Mouse (Mus musculus) forebrain, embryonic 13.5 days (tissue): Measurements from ENCODE around the gene Bicral. TPM values are rescaled to one million over a fixed set of nuclear protein-coding genes. Genes with fewer than 3 reads are reported as not detected.
"Not testable (repeated sequence)": the region's sequence is repeated elsewhere in the genome, so short reads cannot be mapped to it uniquely, and the experiment has no call there.

Experiments
- ATAC-seq: fragments of 200-750 bp; cut with Nextera tagmentation; 2 replicates; pipeline ENCODE4 v1.8.0; 2017
- H3K27ac ChIP-seq: fragments of 300-500 bp; sonication (generic); 2 replicates; pipeline ENCODE4 v1.5.1; 2015; ENCODE audit warnings: inconsistent platforms, mild to moderate bottlenecking, moderate library complexity
- H3K27me3 ChIP-seq: fragments of 300-500 bp; sonication (generic); 2 replicates; pipeline ENCODE4 v1.6.1; 2015; ENCODE audit warnings: mild to moderate bottlenecking, inconsistent platforms
- H3K36me3 ChIP-seq: fragments of 300-500 bp; sonication (generic); 2 replicates; pipeline ENCODE4 v1.6.1; 2015; ENCODE audit warnings: mild to moderate bottlenecking, inconsistent platforms; ENCODE audit not compliant: poor library complexity, severe bottlenecking
- H3K4me1 ChIP-seq: fragments of 300-500 bp; sonication (generic); 2 replicates; pipeline ENCODE4 v1.6.1; 2015; ENCODE audit warnings: inconsistent platforms
- H3K4me2 ChIP-seq: fragments of 300-500 bp; sonication (generic); 2 replicates; pipeline ENCODE4 v1.6.1; 2015; ENCODE audit warnings: inconsistent platforms, mild to moderate bottlenecking, moderate library complexity
- H3K4me3 ChIP-seq: fragments of 300-500 bp; sonication (generic); 2 replicates; pipeline ENCODE4 v1.5.1; 2015; ENCODE audit warnings: mild to moderate bottlenecking, inconsistent platforms
- H3K9ac ChIP-seq: fragments of 300-500 bp; sonication (generic); 2 replicates; pipeline ENCODE4 v1.6.1; 2015; ENCODE audit warnings: mild to moderate bottlenecking, inconsistent platforms
- H3K9me3 ChIP-seq: fragments of 300-500 bp; sonication (generic); replicated peaks from 2 replicates; pipeline ENCODE4 v1.6.1; 2016; ENCODE audit warnings: inconsistent platforms
- WGBS: fragments of 180-500 bp; shearing (Covaris S2); methylation state at CpG from one replicate; pipeline ENCODE4 v1.1.7; 2015; 5-methylcytosine and 5-hydroxymethylcytosine counted together
- polyA plus RNA-seq: library from polyadenylated mRNA; unstranded; fragments of >200 nt; fragmentation: Nextera tagmentation; extraction: Ambion mirVana; gene quantifications from 2 replicates; pipeline ENCODE4 v1.2.1, GENCODE M21; 2015

Bicral gene
- polyA plus RNA-seq, 1 experiment from 2014 or later, result 5.2 TPM

GRCm38 (mm10) chr17:46809131-46809830 is 49.0 kb downstream of the Bicral start:
- Histone ChIP-seq H3K27me3 (no peaks in the 10 kb centered on the region), H3K9ac (no peak overlapping the region), H3K27ac (no peak overlapping the region), H3K4me1 (no peaks in the 10 kb centered on the region), H3K4me2 (no peak overlapping the region), H3K36me3 (peaks cover 81% of the 10 kb centered on the region), H3K9me3 (no peaks in the 10 kb centered on the region), H3K4me3 (no peak overlapping the region)
- ATAC-seq, result no peak
- WGBS, result 86% methylated on average over 6 of the region's 6 CpGs

- Histone ChIP-seq H3K27ac (no peak overlapping the region), H3K27me3 (no peaks in the 10 kb centered on the region), H3K36me3 (peaks cover 78% of the 10 kb centered on the region), H3K9ac (no peak overlapping the region), H3K4me1 (no peaks in the 10 kb centered on the region), H3K4me3 (no peak overlapping the region), H3K9me3 (no peaks in the 10 kb centered on the region), H3K4me2 (no peak overlapping the region)
- 91% methylated on average over 10 of the region's 10 CpGs for WGBS
- ATAC-seq, result no peak
These were observed 49.9 kb downstream of the Bicral start for GRCm38 (mm10) chr17:46808376-46808775.

- 92% methylated on average over 6 of the region's 6 CpGs for WGBS
- H3K4me1 ChIP-seq, result no peaks in the 10 kb centered on the region
- H3K4me3 ChIP-seq, result no peak overlapping the region
- H3K4me2 ChIP-seq, result no peak overlapping the region
- no peak for ATAC-seq
- no peak overlapping the region for H3K9ac ChIP-seq
- H3K36me3 ChIP-seq, result peaks cover 65% of the 10 kb centered on the region
- H3K27me3 ChIP-seq, result no peaks in the 10 kb centered on the region
- H3K27ac ChIP-seq, result no peak overlapping the region
- H3K9me3 ChIP-seq, result no peaks in the 10 kb centered on the region
These were observed 56.5 kb downstream of the Bicral start for GRCm38 (mm10) chr17:46801761-46802160.

- ATAC-seq, result no peak
- WGBS, result 75% methylated on average over 10 of the region's 10 CpGs
- H3K4me2 ChIP-seq, result no peak overlapping the region
These were observed 58.6 kb downstream of the Bicral start for GRCm38 (mm10) chr17:46799680-46800079.

GRCm38 (mm10) chr17:46797386-46797785 is 60.9 kb downstream of the Bicral start:
- Histone ChIP-seq H3K27me3 (no peaks in the 10 kb centered on the region), H3K4me2 (no peak overlapping the region), H3K9me3 (no peaks in the 10 kb centered on the region), H3K9ac (no peak overlapping the region), H3K36me3 (peaks cover 37% of the 10 kb centered on the region), H3K4me1 (no peaks in the 10 kb centered on the region), H3K27ac (no peak overlapping the region), H3K4me3 (no peak overlapping the region)
- WGBS, result 34% methylated on average over 4 of the region's 8 CpGs
- no peak for ATAC-seq

More at GRCm38 (mm10) chr17:46799680-46800079, 58.6 kb downstream of the Bicral start:
- Histone ChIP-seq H3K4me1 (no peaks in the 10 kb centered on the region), H3K9ac (no peak overlapping the region), H3K27me3 (no peaks in the 10 kb centered on the region), H3K36me3 (peaks cover 48% of the 10 kb centered on the region), H3K9me3 (no peaks in the 10 kb centered on the region), H3K4me3 (no peak overlapping the region), H3K27ac (no peak overlapping the region)

GRCm38 (mm10) chr17:46796743-46797142 is 61.5 kb downstream of the Bicral start:
- no peaks in the 10 kb centered on the region for H3K27me3 ChIP-seq
- H3K9me3 ChIP-seq, result no peaks in the 10 kb centered on the region
- WGBS, result 96% methylated on average over 4 of the region's 4 CpGs
- H3K4me2 ChIP-seq, result no peak overlapping the region
- no peak overlapping the region for H3K4me3 ChIP-seq
- no peak overlapping the region for H3K9ac ChIP-seq
- H3K4me1 ChIP-seq, result no peaks in the 10 kb centered on the region
- H3K27ac ChIP-seq, result no peak overlapping the region
- ATAC-seq, result no peak
- peaks cover 31% of the 10 kb centered on the region for H3K36me3 ChIP-seq

GRCm38 (mm10) chr17:46792963-46793362 is 65.3 kb downstream of the Bicral start:
- Histone ChIP-seq H3K27ac (no peak overlapping the region), H3K9me3 (no peaks in the 10 kb centered on the region), H3K9ac (no peak overlapping the region), H3K4me2 (no peak overlapping the region), H3K4me1 (no peaks in the 10 kb centered on the region), H3K36me3 (no peaks in the 10 kb centered on the region), H3K4me3 (no peak overlapping the region), H3K27me3 (no peaks in the 10 kb centered on the region)
- no peak for ATAC-seq
- WGBS, result 89% methylated on average over 2 of the region's 2 CpGs

- not testable (repeated sequence) for H3K4me2 ChIP-seq, H3K9ac ChIP-seq, H3K4me3 ChIP-seq, H3K9me3 ChIP-seq, H3K27me3 ChIP-seq, ATAC-seq, H3K36me3 ChIP-seq, H3K27ac ChIP-seq, H3K4me1 ChIP-seq
- 55% methylated on average over 2 of the region's 2 CpGs for WGBS
These were observed 70.3 kb downstream of the Bicral start for GRCm38 (mm10) chr17:46787974-46788373.

GRCm38 (mm10) chr17:46786952-46787351 is 71.3 kb downstream of the Bicral start:
- H3K27ac ChIP-seq, result no peak overlapping the region
- no peaks in the 10 kb centered on the region for H3K9me3 ChIP-seq
- H3K36me3 ChIP-seq, result no peaks in the 10 kb centered on the region
- WGBS, result 94% methylated on average over 5 of the region's 5 CpGs
- H3K4me2 ChIP-seq, result no peak overlapping the region
- ATAC-seq, result no peak
- H3K9ac ChIP-seq, result no peak overlapping the region
- no peaks in the 10 kb centered on the region for H3K27me3 ChIP-seq
- no peaks in the 10 kb centered on the region for H3K4me1 ChIP-seq
- H3K4me3 ChIP-seq, result no peak overlapping the region

- WGBS, result 68% methylated on average over 2 of the region's 2 CpGs
These were observed 75.1 kb downstream of the Bicral start for GRCm38 (mm10) chr17:46783222-46783565.

GRCm38 (mm10) chr17:46782341-46783221 is 75.7 kb downstream of the Bicral start, which contains the start of gene Rpl7l1:
TSS of gene Rpl7l1 (minus strand) at chr17:46782672.
- Histone ChIP-seq H3K4me1 (peaks cover 8% of the 10 kb centered on the region), H3K36me3 (peaks cover 32% of the 10 kb centered on the region), H3K9ac (peak within 1 kb of the TSS; percentile 82), H3K27ac (peak within 1 kb of the TSS; percentile 89), H3K9me3 (no peaks in the 10 kb centered on the region), H3K4me3 (peak within 1 kb of the TSS; percentile 68), H3K27me3 (no peaks in the 10 kb centered on the region), H3K4me2 (peak within 1 kb of the TSS; percentile 70)
- ATAC-seq, result peak; percentile 97
- under 1% methylated on average over 44 of the region's 44 CpGs for WGBS

More at GRCm38 (mm10) chr17:46783222-46783565, 75.1 kb downstream of the Bicral start:
- H3K36me3 ChIP-seq, result peaks cover 26% of the 10 kb centered on the region
- H3K9me3 ChIP-seq, result no peaks in the 10 kb centered on the region
- H3K4me3 ChIP-seq, result peak overlapping the region; percentile 68
- H3K4me1 ChIP-seq, result peaks cover 8% of the 10 kb centered on the region
- H3K27ac ChIP-seq, result 0 out of 2 replicates have a peak overlapping the region, but pooled peaks have one; percentile 89
- H3K27me3 ChIP-seq, result no peaks in the 10 kb centered on the region
- H3K4me2 ChIP-seq, result peak overlapping the region; percentile 70; the same call in 1 of the 2 replicates
- peak overlapping the region; percentile 82; the same call in 1 of the 2 replicates for H3K9ac ChIP-seq
- peak; percentile 17; the same call in 1 of the 2 replicates for ATAC-seq

GRCm38 (mm10) chr17:46781876-46782275 is 76.4 kb downstream of the Bicral start:
- H3K36me3 ChIP-seq, result peaks cover 39% of the 10 kb centered on the region
- peak overlapping the region; percentile 68 for H3K4me3 ChIP-seq
- ATAC-seq, result no peak
- H3K4me2 ChIP-seq, result peak overlapping the region; percentile 70
- peaks cover 8% of the 10 kb centered on the region for H3K4me1 ChIP-seq
- H3K9me3 ChIP-seq, result no peaks in the 10 kb centered on the region
- no peaks in the 10 kb centered on the region for H3K27me3 ChIP-seq
- peak overlapping the region; percentile 89 for H3K27ac ChIP-seq
- 5% methylated on average over 11 of the region's 11 CpGs for WGBS
- peak overlapping the region; percentile 82 for H3K9ac ChIP-seq
